Mouse (Mus musculus): ENCODE results near the gene Sohlh2. TPM values are rescaled to one million over a fixed set of nuclear protein-coding genes. Genes with fewer than 3 reads are reported as not detected.
"Not testable (repeated sequence)": the region's sequence is repeated elsewhere in the genome, so short reads cannot be mapped to it uniquely, and the experiment has no call there.

Gene Sohlh2
- polyA plus RNA-seq, 1 experiment from 2014 or later, result not detected

- H3K36me3 ChIP-seq (ENCODE audit: inconsistent target), result no peaks in the 10 kb centered on the region
- 88% methylated on average over 4 of the region's 6 CpGs for WGBS (ENCODE audit: missing documents)
- H3K79me2 ChIP-seq (ENCODE audit: inconsistent target), result no peaks in the 10 kb centered on the region
- H3K27ac ChIP-seq, result no peak overlapping the region
- H3K4me3 ChIP-seq (ENCODE audit: inconsistent target), result no peak overlapping the region
Measured at GRCm38 (mm10) chr3:55177271-55177670, 4.6 kb upstream of the Sohlh2 start.

GRCm38 (mm10) chr3:55191668-55192067, 9.8 kb downstream of the Sohlh2 start:
- Histone ChIP-seq H3K79me2 (ENCODE audit: inconsistent target) (no peaks in the 10 kb centered on the region), H3K36me3 (ENCODE audit: inconsistent target) (no peaks in the 10 kb centered on the region), H3K27ac (no peak overlapping the region), H3K4me3 (ENCODE audit: inconsistent target) (no peak overlapping the region)
- 77% methylated on average over 4 of the region's 4 CpGs for WGBS (ENCODE audit: missing documents)

GRCm38 (mm10) chr3:55193351-55193750, 11.5 kb downstream of the Sohlh2 start:
- H3K27ac ChIP-seq, result no peak overlapping the region
- H3K4me3 ChIP-seq (ENCODE audit: inconsistent target), result no peak overlapping the region
- H3K36me3 ChIP-seq (ENCODE audit: inconsistent target), result no peaks in the 10 kb centered on the region
- no peaks in the 10 kb centered on the region for H3K79me2 ChIP-seq (ENCODE audit: inconsistent target)
- 68% methylated on average over 2 of the region's 2 CpGs for WGBS (ENCODE audit: missing documents)

GRCm38 (mm10) chr3:55194792-55195191, 13.0 kb downstream of the Sohlh2 start:
- Histone ChIP-seq H3K27ac (no peak overlapping the region), H3K4me3 (ENCODE audit: inconsistent target) (no peak overlapping the region), H3K79me2 (ENCODE audit: inconsistent target) (no peaks in the 10 kb centered on the region), H3K36me3 (ENCODE audit: inconsistent target) (no peaks in the 10 kb centered on the region)
- WGBS (ENCODE audit: missing documents), result 90% methylated on average over 8 of the region's 8 CpGs

- no peak overlapping the region for H3K4me3 ChIP-seq (ENCODE audit: inconsistent target)
- H3K36me3 ChIP-seq (ENCODE audit: inconsistent target), result no peaks in the 10 kb centered on the region
- no peak overlapping the region for H3K27ac ChIP-seq
- H3K79me2 ChIP-seq (ENCODE audit: inconsistent target), result no peaks in the 10 kb centered on the region
- 79% methylated on average over 5 of the region's 5 CpGs for WGBS (ENCODE audit: missing documents)
Measured at GRCm38 (mm10) chr3:55195581-55196327, 13.9 kb downstream of the Sohlh2 start.

GRCm38 (mm10) chr3:55196328-55196710, 14.5 kb downstream of the Sohlh2 start:
- 91% methylated on average over 2 of the region's 2 CpGs for WGBS (ENCODE audit: missing documents)
- Histone ChIP-seq H3K79me2 (ENCODE audit: inconsistent target) (no peaks in the 10 kb centered on the region), H3K36me3 (ENCODE audit: inconsistent target) (no peaks in the 10 kb centered on the region), H3K4me3 (ENCODE audit: inconsistent target) (no peak overlapping the region), H3K27ac (no peak overlapping the region)

- not testable (repeated sequence) for H3K27ac ChIP-seq; H3K4me3 ChIP-seq (ENCODE audit: inconsistent target); H3K79me2 ChIP-seq (ENCODE audit: inconsistent target); H3K36me3 ChIP-seq (ENCODE audit: inconsistent target)
- WGBS (ENCODE audit: missing documents), result 93% methylated on average over 11 of the region's 11 CpGs
Measured at GRCm38 (mm10) chr3:55203621-55204020, 21.8 kb downstream of the Sohlh2 start.

- Histone ChIP-seq H3K27ac (no peak overlapping the region), H3K79me2 (ENCODE audit: inconsistent target) (no peaks in the 10 kb centered on the region), H3K4me3 (ENCODE audit: inconsistent target) (no peak overlapping the region), H3K36me3 (ENCODE audit: inconsistent target) (no peaks in the 10 kb centered on the region)
- 90% methylated on average over 2 of the region's 2 CpGs for WGBS (ENCODE audit: missing documents)
Measured at GRCm38 (mm10) chr3:55206413-55206812, 24.6 kb downstream of the Sohlh2 start.

GRCm38 (mm10) chr3:55207665-55208064, 25.8 kb downstream of the Sohlh2 start:
- Histone ChIP-seq H3K36me3 (ENCODE audit: inconsistent target) (no peaks in the 10 kb centered on the region), H3K4me3 (ENCODE audit: inconsistent target) (no peak overlapping the region), H3K79me2 (ENCODE audit: inconsistent target) (no peaks in the 10 kb centered on the region), H3K27ac (no peak overlapping the region)
- WGBS (ENCODE audit: missing documents), result 83% methylated on average over 6 of the region's 6 CpGs

GRCm38 (mm10) chr3:55212254-55212653, 30.4 kb downstream of the Sohlh2 start:
- Histone ChIP-seq H3K36me3 (ENCODE audit: inconsistent target) (no peaks in the 10 kb centered on the region), H3K4me3 (ENCODE audit: inconsistent target) (no peak overlapping the region), H3K79me2 (ENCODE audit: inconsistent target) (no peaks in the 10 kb centered on the region), H3K27ac (no peak overlapping the region)
- 43% methylated on average over 2 of the region's 2 CpGs for WGBS (ENCODE audit: missing documents)

- Histone ChIP-seq H3K4me3 (ENCODE audit: inconsistent target) (no peak overlapping the region), H3K79me2 (ENCODE audit: inconsistent target) (no peaks in the 10 kb centered on the region), H3K36me3 (ENCODE audit: inconsistent target) (no peaks in the 10 kb centered on the region), H3K27ac (no peak overlapping the region)
- 84% methylated on average over 4 of the region's 4 CpGs for WGBS (ENCODE audit: missing documents)
Measured at GRCm38 (mm10) chr3:55213785-55214184, 32.0 kb downstream of the Sohlh2 start.

GRCm38 (mm10) chr3:55214413-55214812, 32.6 kb downstream of the Sohlh2 start:
- Histone ChIP-seq H3K4me3 (ENCODE audit: inconsistent target) (no peak overlapping the region), H3K27ac (no peak overlapping the region), H3K36me3 (ENCODE audit: inconsistent target) (no peaks in the 10 kb centered on the region), H3K79me2 (ENCODE audit: inconsistent target) (no peaks in the 10 kb centered on the region)
- 77% methylated on average over 6 of the region's 6 CpGs for WGBS (ENCODE audit: missing documents)

GRCm38 (mm10) chr3:55222502-55222901, 40.7 kb downstream of the Sohlh2 start:
- WGBS (ENCODE audit: missing documents), result 100% methylated on average over 1 of the region's 2 CpGs
- no peaks in the 10 kb centered on the region for H3K36me3 ChIP-seq (ENCODE audit: inconsistent target)
- no peaks in the 10 kb centered on the region for H3K79me2 ChIP-seq (ENCODE audit: inconsistent target)
- H3K27ac ChIP-seq, result no peak overlapping the region
- H3K4me3 ChIP-seq (ENCODE audit: inconsistent target), result no peak overlapping the region

- Histone ChIP-seq H3K4me3 (ENCODE audit: inconsistent target) (no peak overlapping the region), H3K79me2 (ENCODE audit: inconsistent target) (no peaks in the 10 kb centered on the region), H3K27ac (no peak overlapping the region), H3K36me3 (ENCODE audit: inconsistent target) (no peaks in the 10 kb centered on the region)
- WGBS (ENCODE audit: missing documents), result 88% methylated on average over 3 of the region's 3 CpGs
Measured at GRCm38 (mm10) chr3:55223862-55224261, 42.0 kb downstream of the Sohlh2 start.

GRCm38 (mm10) chr3:55226501-55227213, 44.8 kb downstream of the Sohlh2 start:
- Histone ChIP-seq H3K4me3 (ENCODE audit: inconsistent target) (no peak overlapping the region), H3K36me3 (ENCODE audit: inconsistent target) (no peaks in the 10 kb centered on the region), H3K79me2 (ENCODE audit: inconsistent target) (no peaks in the 10 kb centered on the region), H3K27ac (no peak overlapping the region)
- 48% methylated on average over 18 of the region's 18 CpGs for WGBS (ENCODE audit: missing documents)
